Mouse (Mus musculus) embryonic facial prominence, embryonic 14.5 days (tissue): ENCODE measurements around the gene Prrg2. TPM values are rescaled to one million over a fixed set of nuclear protein-coding genes. Genes with fewer than 3 reads are reported as not detected.
A peak's percentile ranks its signal among the peaks of the same experiment; 100 is the strongest.
"Not testable (repeated sequence)": the region's sequence is repeated elsewhere in the genome, so short reads cannot be mapped to it uniquely, and the experiment has no call there.

Experiments
- ATAC-seq: fragments of 200-750 bp; cut with Nextera tagmentation; 2 replicates; pipeline ENCODE4 v1.8.0; 2017; ENCODE audit warnings: low read depth, moderate number of reproducible peaks, moderate TSS enrichment
- DNase-seq: peaks from one replicate; pipeline ENCODE4 v3.0.0-alpha.2; 2015; ENCODE audit warnings: low spot score
- H3K27ac ChIP-seq: fragments of 300-500 bp; sonication (generic); replicated peaks from 2 replicates; pipeline ENCODE4 v1.5.1; 2014; ENCODE audit warnings: low read depth, mild to moderate bottlenecking, low read length, moderate library complexity
- H3K27me3 ChIP-seq: fragments of 300-500 bp; sonication (generic); replicated peaks from 2 replicates; pipeline ENCODE4 v1.6.1; 2014; ENCODE audit warnings: low read length; ENCODE audit not compliant: control insufficient read depth, insufficient read depth
- H3K36me3 ChIP-seq: fragments of 300-500 bp; sonication (generic); 2 replicates; pipeline ENCODE4 v1.6.1; 2014; ENCODE audit warnings: low read length, mixed read lengths; ENCODE audit not compliant: control insufficient read depth, insufficient read depth
- H3K4me1 ChIP-seq: fragments of 300-500 bp; sonication (generic); 2 replicates; pipeline ENCODE4 v1.6.1; 2014; ENCODE audit warnings: antibody characterized with exemption, low read length; ENCODE audit not compliant: control insufficient read depth, insufficient read depth
- H3K4me2 ChIP-seq: fragments of 300-500 bp; sonication (generic); 2 replicates; pipeline ENCODE4 v1.6.1; 2014; ENCODE audit warnings: low read depth, mild to moderate bottlenecking, low read length, moderate library complexity, mixed read lengths
- H3K4me3 ChIP-seq: fragments of 300-500 bp; sonication (generic); 2 replicates; pipeline ENCODE4 v1.5.1; 2014; ENCODE audit warnings: low read depth, mild to moderate bottlenecking, low read length
- H3K9ac ChIP-seq: fragments of 300-500 bp; sonication (generic); 2 replicates; pipeline ENCODE4 v1.6.1; 2014; ENCODE audit warnings: low read depth, mild to moderate bottlenecking, low read length, moderate library complexity, mixed read lengths
- H3K9me3 ChIP-seq: fragments of 300-500 bp; sonication (generic); 2 replicates; pipeline ENCODE4 v1.6.1; 2016; ENCODE audit warnings: low read length; ENCODE audit not compliant: control insufficient read depth
- WGBS: fragments of 180-500 bp; shearing (Covaris S2); extraction: QIAGEN DNeasy Blood & Tissue Kit; methylation state at CpG from one replicate; pipeline ENCODE4 v1.1.7; 2014; 5-methylcytosine and 5-hydroxymethylcytosine counted together
- polyA plus RNA-seq: library from polyadenylated mRNA; unstranded; fragments of >200 nt; fragmentation: Nextera tagmentation; extraction: Ambion mirVana; gene quantifications from 2 replicates; pipeline ENCODE4 v1.2.1, GENCODE M21; 2014

Gene Prrg2
- polyA plus RNA-seq, 1 experiment from 2014 or later: 20.9 TPM

DNA sequence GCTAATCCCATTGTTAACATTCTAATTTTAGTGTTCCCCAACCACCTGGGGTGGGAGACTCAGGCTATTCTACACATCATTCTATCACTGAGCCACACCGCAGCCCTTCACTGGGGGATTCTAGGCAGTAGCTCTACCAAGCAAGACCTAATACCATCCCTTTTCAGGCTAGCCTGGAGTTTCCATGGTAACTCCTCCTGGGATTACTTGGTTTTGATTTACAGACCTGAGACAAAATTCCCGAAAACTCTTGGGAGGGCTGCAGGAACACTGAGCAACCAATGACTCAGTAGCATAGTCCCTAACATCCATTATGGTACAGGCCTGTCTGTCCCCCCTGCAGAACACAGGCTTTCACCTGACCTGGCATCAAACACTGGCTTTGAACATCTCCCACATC, 36.2 kb downstream of the Prrg2 start:
- Histone ChIP-seq H3K36me3 (peaks cover 46% of the 10 kb centered on the region), H3K4me3 (no peak overlapping the region), H3K27me3 (no peaks in the 10 kb centered on the region), H3K4me1 (no peaks in the 10 kb centered on the region), H3K27ac (no peak overlapping the region), H3K9ac (no peak overlapping the region), H3K4me2 (no peak overlapping the region), H3K9me3 (no peaks in the 10 kb centered on the region)
- no peak for ATAC-seq
- 57% methylated on average over 2 of the region's 2 CpGs for WGBS
- DNase-seq: peak; percentile 34

DNA sequence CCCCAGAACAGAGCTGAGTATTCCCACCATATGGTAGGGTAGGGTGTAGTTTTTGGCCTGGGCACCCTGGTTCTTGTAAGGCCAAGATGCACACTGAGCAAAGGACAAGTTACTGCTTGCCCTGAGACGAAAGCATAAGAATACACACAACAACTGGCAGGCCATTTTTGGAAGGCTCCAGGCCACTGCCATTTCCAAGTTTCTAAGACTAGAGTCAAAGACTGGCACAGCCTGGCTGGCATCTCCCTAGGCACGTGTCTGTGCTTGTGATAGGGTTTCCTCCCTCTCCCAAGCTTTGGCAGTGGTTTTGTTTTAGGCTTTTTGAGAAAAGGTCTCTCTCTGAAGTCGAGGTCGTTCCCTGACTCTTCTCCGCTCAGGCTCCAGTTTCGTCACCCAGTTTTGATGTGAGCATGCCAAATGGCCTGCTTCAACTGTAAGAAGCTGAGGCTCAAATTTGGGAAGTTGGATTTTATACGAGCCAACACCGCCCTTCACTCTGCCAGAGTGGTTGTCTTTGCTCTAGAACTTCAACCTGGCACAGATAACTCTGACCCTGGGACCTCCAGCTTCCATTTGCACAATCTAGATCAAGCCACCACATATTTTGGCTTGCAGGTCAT, 36.8 kb downstream of the Prrg2 start:
- H3K36me3 ChIP-seq: peaks cover 40% of the 10 kb centered on the region
- DNase-seq (no peak), ATAC-seq (no peak)
- 71% methylated on average over 8 of the region's 8 CpGs for WGBS
- no peak overlapping the region for H3K4me3 ChIP-seq
- H3K27me3 ChIP-seq: no peaks in the 10 kb centered on the region
- no peak overlapping the region for H3K4me2 ChIP-seq
- H3K9ac ChIP-seq: no peak overlapping the region
- no peaks in the 10 kb centered on the region for H3K4me1 ChIP-seq
- no peaks in the 10 kb centered on the region for H3K9me3 ChIP-seq
- 0 out of 2 replicates have a peak overlapping the region, but pooled peaks have one; percentile 2 for H3K27ac ChIP-seq

DNA sequence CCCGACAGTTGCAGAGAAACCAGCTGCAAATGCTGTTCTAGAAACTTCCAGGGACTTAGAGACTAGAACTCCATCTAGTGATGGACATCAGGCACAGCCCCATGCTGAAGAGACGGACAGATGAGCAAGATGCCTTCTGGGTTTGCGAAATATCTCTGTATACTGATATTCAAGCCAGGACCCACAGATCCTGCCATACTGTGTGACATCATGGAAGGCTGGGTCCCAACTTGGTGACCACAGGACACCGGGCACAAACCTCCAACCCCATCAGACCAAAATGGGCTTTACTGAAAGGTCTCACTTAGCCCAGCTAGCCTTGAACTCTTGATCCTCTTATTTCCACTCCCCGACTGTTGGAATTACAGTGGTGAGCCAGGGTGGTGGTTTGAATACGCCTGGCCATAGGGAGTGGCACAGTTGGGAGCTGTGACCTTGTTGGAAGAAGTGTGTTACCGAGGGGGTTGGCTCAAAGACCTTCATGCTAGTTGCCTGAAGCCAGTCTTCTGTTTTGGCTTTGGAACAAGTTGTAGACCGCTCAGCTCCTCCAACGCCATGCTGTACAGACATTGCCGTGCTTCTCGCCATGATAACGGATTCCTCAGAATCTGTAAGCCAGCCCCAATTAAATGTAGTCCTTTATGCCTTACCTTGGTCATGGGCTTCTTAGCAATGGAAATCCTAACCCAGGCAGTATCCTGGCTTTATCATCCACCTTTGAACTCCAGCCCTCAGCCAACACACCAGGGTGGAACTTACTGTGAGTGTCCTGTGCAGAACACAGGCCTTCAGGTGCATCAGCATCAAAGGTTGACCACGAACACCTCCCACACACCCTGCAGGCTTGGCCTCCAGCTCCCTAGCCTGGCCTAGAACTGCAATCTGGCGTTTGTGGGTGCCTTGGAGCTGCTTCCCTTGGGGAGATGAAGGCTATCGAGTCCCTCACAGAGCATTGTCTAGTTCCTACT, 37.9 kb downstream of the Prrg2 start:
- 87% methylated on average over 15 of the region's 15 CpGs for WGBS

DNA sequence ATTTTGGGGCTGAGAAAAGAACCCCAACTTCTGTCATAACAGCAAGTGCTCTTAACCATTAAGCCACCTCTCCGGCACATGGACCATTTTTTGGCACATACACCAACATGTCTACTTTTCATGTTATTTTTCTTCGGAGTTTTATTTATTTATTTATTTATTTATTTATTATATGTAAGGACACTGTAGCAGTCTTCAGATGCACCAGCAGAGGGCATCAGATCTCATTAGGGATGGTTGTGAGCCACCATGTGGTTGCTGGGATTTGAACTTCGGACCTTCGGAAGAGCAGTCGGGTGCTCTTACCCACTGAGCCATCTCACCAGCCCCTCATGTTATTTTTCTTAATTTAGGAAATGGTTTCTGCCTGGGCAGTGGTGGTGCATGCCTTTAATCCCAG, 38.8 kb downstream of the Prrg2 start:
- not testable (repeated sequence) for ATAC-seq, H3K27me3 ChIP-seq, H3K4me2 ChIP-seq, H3K4me1 ChIP-seq, DNase-seq, H3K27ac ChIP-seq, H3K4me3 ChIP-seq, H3K9ac ChIP-seq, H3K9me3 ChIP-seq
- peaks cover 20% of the 10 kb centered on the region for H3K36me3 ChIP-seq
- WGBS: 75% methylated on average over 5 of the region's 5 CpGs

More for the DNA sequence above, 37.9 kb downstream of the Prrg2 start:
- H3K4me1 ChIP-seq: no peaks in the 10 kb centered on the region
- no peaks in the 10 kb centered on the region for H3K9me3 ChIP-seq
- 0 out of 2 replicates have a peak overlapping the region, but pooled peaks have one; percentile 2 for H3K27ac ChIP-seq
- DNase-seq: no peak
- H3K9ac ChIP-seq: no peak overlapping the region
- peaks cover 29% of the 10 kb centered on the region for H3K36me3 ChIP-seq
- H3K4me2 ChIP-seq: no peak overlapping the region
- no peak for ATAC-seq
- H3K27me3 ChIP-seq: no peaks in the 10 kb centered on the region
- no peak overlapping the region for H3K4me3 ChIP-seq

DNA sequence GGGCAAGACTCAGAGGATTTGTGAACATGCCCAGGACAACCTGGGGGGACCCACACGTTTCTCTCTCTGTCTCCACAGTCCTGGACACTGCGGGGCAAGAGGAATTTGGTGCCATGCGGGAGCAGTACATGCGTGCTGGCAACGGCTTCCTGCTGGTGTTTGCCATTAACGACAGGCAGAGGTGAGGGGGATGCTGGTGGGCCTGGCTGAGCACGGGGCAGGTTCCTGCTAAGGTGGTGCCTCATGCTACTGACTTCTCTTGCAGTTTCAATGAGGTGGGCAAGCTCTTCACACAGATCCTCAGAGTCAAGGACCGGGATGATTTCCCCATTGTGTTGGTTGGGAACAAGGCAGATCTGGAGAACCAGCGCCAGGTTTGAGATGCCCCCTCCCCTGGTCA, 42.3 kb downstream of the Prrg2 start:
- no peak overlapping the region for H3K27ac ChIP-seq
- H3K4me1 ChIP-seq: peaks cover 11% of the 10 kb centered on the region; the same call in 1 of the 2 replicates
- H3K9me3 ChIP-seq: no peaks in the 10 kb centered on the region
- no peak overlapping the region for H3K4me3 ChIP-seq
- no peaks in the 10 kb centered on the region for H3K27me3 ChIP-seq
- WGBS: 80% methylated on average over 9 of the region's 9 CpGs
- DNase-seq (no peak), ATAC-seq (no peak)
- no peak overlapping the region for H3K4me2 ChIP-seq
- H3K36me3 ChIP-seq: no peaks in the 10 kb centered on the region
- H3K9ac ChIP-seq: no peak overlapping the region

DNA sequence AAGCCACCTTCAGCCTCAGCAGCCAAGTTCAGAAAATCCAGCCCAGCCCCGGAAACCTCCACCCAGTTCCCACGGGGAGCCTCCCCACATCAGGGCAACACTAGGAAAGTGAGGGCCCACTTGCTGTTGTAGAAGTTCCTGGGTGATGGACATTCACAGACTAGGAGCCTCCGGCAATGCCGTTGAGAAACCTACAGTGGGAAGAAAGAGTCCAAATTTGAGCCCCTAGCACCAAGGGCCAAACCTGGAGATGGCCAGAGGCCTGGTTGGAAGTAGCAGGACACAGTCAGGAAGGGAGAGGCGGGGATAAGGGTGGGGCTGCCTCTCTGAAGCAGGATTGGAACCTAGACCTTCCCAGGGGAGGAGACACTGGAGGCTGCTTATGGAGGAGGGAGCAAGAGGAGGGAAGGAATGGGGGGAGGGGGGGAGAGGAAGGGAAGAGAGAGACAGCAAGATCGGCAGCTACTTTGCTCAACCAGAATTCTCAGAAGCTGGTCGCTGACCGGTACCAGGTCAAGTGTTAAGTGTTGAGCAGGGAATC, 43.4 kb downstream of the Prrg2 start:
- no peak for ATAC-seq
- Histone ChIP-seq H3K9ac (no peak overlapping the region), H3K4me1 (peaks cover 19% of the 10 kb centered on the region), H3K27ac (no peak overlapping the region), H3K4me3 (peak overlapping the region; percentile 88), H3K9me3 (no peaks in the 10 kb centered on the region), H3K36me3 (0 out of 2 replicates have a peak, but pooled peaks cover under 1% of the 10 kb centered on the region), H3K4me2 (peak overlapping the region; percentile 70), H3K27me3 (no peaks in the 10 kb centered on the region)
- peak; percentile 76 for DNase-seq
- WGBS: 39% methylated on average over 8 of the region's 8 CpGs

DNA sequence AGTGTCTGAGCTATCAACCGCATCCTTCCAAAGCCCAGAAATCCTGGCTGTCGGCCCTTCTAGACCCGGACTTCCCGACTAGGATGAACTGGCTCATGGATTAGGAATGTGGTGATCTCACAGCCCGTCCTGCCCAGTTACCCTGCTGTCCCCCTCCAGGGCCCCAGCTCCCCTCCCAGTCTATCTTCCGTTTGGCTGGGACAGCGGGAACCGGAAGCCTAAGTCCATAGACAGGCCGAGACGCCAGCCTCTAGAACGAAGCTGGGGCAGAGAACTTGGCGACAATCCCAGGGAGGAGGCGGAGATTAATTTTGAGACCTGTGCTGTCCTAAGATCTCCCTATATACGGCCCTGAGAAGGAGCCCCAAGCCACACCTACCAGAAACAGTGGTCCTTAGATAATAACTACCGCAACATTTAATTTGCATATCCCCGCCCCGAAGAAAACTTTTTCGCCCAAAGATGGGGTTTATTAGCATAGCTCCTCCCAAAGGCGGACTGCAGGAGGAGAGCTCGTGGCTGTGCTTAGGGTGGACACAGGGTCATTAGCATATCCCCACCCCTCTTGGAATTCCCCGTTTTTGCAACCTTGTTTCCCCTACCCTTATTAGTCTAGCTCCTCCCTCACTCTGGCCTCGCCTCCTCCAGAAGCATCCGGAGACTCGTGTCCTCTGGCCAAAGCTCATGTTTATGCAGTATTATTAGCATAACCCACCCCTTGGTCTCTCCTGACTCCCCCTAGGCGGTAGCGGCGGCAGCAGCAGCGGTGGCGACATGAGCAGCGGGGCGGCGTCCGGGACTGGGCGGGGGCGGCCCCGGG, 45.0 kb downstream of the Prrg2 start, which contains the start of gene Rras:
Gene Rras (plus strand): TSS at position 720 of the 820 bp plus-strand sequence.
- H3K4me1 ChIP-seq: peaks cover 19% of the 10 kb centered on the region
- no peaks in the 10 kb centered on the region for H3K27me3 ChIP-seq
- WGBS: under 1% methylated on average over 36 of the region's 36 CpGs
- peaks cover 17% of the 10 kb centered on the region for H3K36me3 ChIP-seq
- peak; percentile 100 for DNase-seq
- no peaks in the 10 kb centered on the region for H3K9me3 ChIP-seq
- peak within 1 kb of the TSS; percentile 88 for H3K4me3 ChIP-seq
- H3K27ac ChIP-seq: peak within 1 kb of the TSS; percentile 97
- peak within 1 kb of the TSS; percentile 70 for H3K4me2 ChIP-seq
- peak within 1 kb of the TSS; percentile 67 for H3K9ac ChIP-seq
- ATAC-seq: peak; percentile 91

DNA sequence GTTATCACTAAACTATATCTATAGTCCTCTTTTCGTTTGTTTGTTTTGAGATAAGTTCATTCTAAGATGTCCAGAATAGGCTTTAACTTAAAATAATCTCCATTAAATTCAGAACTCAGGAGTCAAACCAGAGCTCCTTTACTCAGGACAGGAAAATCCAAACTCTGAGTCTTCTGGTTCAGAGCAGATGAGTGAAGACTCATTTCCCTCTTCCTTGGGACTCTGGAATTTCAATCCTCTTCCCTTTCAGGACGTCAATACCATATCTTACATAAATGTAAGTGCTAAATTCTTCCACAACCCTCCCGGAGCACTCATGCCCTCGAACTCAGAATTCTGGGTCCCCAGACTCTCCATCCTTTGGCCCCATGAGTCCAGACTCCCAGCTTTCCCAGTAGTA, 45.7 kb downstream of the Prrg2 start:
- WGBS: 0% methylated on average over 4 of the region's 4 CpGs
- ATAC-seq (no peak), DNase-seq (no peak)
- H3K27me3 ChIP-seq: no peaks in the 10 kb centered on the region
- peaks cover 19% of the 10 kb centered on the region for H3K4me1 ChIP-seq
- H3K36me3 ChIP-seq: peaks cover 24% of the 10 kb centered on the region
- no peaks in the 10 kb centered on the region for H3K9me3 ChIP-seq
- H3K27ac ChIP-seq: peak overlapping the region; percentile 97
- H3K9ac ChIP-seq: peak overlapping the region; percentile 67
- H3K4me2 ChIP-seq: peak overlapping the region; percentile 70
- H3K4me3 ChIP-seq: peak overlapping the region; percentile 88
